Mouse (Mus musculus): ENCODE measurements at regions not wholly inside any gene's neighbourhood (a gene's known extent, or its start where the extent isn't known, plus 50 kb on each side); places are given as distances from the start of the nearest gene placed in this dataset.
A peak's percentile ranks its signal among the peaks of the same experiment; 100 is the strongest.
"Not testable (repeated sequence)": the region's sequence is repeated elsewhere in the genome, so short reads cannot be mapped to it uniquely, and the experiment has no call there.

DNA sequence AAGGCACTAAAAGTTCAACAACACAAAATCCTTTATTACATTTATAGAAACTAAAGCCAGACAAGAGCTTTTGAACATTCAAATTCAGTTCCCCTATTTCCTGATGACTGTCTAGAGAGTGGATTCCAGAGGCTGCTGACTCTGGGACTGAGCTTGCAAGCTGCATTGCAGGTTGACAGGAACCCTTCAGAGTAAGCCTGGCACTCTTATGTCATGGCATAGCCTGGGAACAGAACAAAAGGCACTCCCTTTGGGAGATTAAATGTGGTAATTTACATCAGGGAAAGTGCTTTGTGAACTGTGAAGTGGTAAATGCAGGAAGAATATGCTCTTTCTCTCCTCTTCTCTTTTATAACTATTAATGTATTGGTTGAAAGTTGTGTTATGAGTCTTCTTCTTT lies 847.3 kb downstream of the Bcl11a start:
- no peak for DNase-seq

DNA sequence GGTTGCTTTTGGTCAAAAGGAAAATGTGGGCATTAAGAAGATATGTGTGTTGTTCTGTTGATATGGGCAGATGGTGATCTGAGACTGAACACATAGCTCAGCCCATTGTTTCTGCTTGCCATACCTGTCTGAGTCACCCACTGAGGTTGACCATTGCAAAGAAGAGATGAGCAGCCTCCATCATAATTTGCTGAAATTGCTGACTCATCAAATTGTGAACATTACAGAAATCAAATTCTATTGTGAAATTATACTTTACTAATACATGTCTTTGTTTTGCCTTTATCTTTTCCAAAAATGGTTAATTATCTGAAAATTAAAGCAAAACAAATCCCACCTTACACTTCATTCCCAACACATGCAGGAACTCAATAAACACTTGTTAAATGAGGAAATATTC lies 865.8 kb downstream of the Bcl11a start:
- DNase-seq, result no peak

DNA sequence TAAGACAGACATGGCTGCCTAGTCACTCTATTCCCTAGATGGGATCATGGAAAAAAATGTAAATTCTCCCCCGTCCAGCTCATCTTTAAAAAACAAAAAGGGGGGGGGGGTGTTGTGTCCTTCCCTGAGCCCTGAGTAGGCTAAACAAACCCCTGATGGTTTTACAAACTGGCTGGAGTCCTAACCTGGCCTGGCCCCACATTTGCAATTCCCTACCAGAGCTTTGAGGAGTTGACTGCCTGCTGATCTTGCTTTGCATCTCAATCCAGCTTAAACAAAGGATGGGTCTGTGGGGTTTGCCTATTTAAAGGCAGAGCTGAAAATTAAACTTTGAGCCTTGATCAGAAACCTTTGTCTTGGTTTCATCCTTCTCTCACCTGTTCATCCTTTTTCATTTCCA lies 873.3 kb downstream of the Bcl11a start:
- no peak for DNase-seq

DNA sequence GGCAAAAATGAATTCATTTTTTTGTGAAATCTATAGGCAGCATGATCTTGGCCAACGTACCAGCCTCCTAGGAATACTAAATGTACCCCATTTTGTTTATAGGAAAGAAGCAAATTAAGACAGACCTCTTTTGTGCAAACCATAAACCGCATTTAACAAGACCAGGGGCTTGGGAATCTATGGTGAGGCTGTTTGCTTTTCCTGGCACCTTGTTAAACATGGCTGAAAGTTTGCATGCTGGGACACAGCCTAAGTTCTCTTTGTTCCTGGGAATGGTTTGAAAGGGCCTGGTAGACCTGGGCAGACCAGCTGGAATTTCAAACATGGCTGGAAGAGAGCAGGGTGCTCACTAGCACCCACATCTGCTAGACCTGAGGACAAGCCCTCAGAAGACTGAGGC lies 894.5 kb downstream of the Bcl11a start:
- DNase-seq, result no peak

DNA sequence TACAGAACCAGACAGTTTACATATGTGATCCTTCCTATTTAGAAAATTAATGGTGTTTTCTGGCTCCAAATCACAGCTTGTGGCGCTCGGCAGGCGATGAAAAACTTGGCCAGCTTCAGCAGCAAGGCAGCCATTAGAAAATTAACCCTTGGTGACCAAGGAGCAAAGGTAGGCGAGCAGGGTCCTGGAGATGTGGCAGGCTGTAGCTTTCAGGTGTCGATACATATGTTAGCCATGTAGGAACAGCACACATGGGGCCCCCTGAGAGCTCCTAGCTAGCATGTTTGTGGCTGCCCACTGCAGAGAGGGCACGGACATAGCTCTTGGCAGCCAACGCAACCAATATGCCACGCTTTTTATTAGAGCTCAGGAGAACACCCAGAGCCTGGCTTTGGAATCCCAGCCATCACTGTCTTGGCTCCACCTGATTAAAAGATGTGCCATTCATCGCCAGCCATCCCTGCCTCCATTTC lies 902.4 kb downstream of the Bcl11a start:
- DNase-seq, result peak; percentile 84

DNA sequence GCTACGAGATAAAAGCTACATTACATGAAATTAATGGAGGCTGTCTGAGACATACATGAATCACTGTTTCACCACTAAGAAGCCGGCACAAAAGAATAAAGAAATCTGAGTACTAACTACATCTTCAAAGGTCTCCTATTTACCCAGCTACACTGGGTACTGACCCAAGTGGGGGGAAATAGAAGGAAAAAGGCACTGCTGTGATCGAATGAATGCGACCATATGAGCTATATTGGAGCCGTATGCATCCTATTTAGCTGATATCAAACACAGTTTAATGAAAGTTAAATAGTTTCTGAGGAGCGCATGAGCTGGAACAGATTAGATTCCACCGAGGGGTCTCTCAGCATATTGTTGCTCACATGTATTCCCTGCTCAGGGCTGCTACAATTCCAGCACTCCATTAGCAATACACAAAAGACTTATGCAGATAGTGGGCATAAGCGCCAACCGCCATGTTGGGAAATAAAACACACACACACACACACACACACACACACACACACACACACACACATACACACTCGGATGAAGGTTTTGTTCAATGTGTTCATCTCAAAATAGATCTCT lies 905.3 kb downstream of the Bcl11a start:
- DNase-seq, result no peak

DNA sequence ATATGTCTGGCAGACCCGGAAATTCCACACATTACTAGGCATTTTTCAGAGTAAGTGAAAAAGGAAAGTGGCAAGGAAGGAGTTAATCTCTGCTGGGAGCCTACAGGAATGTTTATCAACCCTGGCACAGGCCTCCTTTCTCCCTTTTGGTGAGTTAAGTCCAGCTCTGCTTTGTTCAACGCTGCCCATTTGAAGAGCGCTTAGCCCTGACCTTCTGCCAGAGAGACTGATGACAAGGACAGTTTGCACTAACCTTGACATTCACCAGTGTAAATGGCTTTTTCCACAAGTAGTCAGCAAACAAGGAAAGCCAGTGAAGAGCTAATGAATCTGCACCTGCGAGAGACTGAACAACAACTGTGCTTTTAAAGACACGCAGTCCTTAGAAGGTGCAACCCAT lies 927.6 kb downstream of the Bcl11a start:
- DNase-seq, result no peak

DNA sequence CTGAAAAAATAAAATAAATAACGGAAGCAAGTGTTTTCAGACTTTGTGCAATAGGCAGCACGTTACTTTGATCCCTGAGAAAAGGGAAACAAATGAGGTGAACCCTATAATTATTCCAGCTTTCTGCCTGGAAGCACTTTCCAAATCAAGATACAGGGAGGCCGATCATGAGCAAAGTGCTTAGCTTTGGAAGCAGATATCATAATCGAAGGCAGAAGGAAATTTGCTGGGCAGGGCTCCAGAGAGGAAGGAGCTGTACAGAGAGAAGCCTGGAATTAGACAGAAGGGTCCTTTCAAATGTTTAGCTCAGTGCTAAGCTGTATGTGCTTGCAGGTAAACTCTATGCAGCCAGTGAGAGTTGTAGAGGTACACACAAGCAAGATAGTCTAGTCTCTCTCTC lies 948.9 kb downstream of the Bcl11a start:
- DNase-seq, result no peak

DNA sequence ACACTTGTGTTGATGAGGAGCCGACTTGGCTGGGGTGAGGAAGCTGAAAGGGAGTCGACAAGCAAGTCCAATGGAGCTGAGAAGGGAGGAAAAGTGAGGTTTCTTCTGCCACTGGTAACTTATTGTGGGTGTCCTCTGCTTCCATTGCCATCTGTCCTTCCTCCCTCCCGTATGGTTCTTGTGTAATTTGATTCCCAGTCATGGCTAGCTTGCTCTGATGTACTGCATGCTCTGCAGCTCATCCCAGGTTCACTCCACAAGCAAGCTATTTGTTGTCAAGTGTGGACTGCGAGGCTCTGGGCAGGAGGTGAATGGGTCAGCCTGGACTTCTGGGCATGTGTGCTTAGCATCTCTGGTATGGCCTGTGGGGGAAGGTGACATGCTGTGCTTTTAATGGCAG lies 963.1 kb downstream of the Bcl11a start:
- no peak for DNase-seq

DNA sequence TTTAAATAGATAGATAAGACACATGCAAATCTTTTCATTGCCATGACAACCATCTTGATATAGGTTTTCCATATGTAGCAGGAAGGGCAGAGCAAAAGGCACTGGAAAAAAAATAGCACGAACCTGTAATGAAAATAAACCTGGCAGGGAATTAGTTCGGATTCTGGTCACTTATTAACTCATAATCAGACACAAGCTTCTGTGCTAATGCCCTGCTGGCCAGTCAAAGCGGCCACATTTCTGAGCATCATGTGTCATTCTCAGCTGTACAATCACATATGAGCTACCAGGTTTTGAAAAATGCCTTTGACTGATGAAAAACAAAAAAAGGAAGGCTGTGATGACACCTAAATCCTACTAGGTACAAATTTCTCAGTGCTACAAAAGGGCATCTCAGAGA lies 964.9 kb downstream of the Bcl11a start:
- DNase-seq, result no peak

DNA sequence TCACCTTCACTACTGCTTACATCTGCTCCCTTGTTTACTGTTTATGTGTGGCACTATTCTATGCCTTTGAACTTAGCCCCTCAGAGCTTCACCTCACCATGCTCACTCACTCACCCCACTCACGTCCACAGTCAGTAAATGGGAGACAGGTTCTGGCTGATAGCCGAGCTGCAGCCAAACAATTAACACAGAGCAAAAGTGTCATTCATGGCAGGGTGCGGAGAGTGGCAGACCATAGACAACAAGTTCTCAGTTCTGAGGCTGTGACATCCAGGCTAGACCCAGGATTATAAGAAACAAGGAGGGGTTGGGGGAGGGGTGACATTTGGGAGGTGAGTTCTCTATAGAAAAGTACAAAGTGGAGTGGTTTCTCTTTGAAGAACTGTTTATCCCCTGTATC lies 967.5 kb downstream of the Bcl11a start:
- no peak for DNase-seq

DNA sequence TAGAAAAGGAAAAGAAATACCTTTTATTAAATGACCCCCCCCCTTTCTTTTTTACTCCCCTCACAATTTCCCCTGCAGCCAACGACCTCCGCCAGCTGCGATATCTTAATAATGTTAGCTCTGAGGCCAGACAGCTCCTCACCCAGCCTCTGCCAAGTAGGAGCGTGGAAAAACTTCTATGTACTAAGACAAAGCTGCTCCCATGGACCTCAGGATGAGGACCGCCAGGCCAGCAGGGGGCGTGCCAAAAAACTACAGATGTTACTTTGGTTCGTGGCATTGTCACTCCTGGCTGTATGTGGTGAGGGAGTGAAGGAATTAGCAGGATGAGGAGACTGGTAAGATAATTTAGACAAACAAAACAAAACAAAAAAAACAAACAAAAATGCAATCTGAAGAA lies 968.1 kb downstream of the Bcl11a start:
- DNase-seq, result no peak

DNA sequence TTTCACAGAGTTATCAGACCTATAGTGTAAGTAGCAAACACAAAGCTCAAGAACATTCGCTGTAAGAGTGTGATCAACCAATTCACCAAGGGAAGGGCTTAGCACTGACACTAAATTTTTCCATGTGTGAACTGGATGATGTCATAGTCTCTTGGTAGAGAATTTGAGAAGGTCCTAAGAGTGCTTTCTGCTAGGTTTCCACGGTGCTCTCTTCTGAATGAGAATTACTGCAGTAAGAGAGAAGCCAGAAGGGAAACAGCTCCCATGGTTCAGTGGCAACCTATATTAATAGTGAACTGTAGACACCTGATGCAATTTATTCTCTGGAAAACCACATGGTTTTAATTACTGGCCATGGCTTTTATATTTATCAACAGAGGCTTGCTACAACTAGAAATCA lies 977.8 kb downstream of the Bcl11a start:
- no peak for DNase-seq

DNA sequence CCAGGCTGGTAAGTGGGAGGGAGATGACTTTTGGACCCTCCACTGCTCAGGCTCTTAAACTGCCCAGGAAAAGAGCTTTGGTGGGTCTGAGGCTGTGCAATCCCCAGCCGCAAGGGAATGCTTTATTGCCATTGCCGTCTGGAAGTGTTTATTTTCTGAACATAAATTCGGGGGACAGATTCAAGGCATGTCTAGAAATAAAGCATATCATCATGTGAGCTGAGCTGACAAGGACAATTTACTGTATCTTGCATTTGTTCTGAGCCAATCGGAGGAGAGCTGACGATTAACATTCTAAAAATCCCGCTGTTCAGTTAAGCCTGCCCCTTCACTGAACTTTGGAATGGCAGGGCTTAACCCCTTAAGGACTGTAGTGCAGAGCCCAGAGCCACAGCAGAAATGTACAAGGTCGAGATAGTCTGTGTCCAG lies 979.3 kb downstream of the Bcl11a start:
- DNase-seq, result no peak

DNA sequence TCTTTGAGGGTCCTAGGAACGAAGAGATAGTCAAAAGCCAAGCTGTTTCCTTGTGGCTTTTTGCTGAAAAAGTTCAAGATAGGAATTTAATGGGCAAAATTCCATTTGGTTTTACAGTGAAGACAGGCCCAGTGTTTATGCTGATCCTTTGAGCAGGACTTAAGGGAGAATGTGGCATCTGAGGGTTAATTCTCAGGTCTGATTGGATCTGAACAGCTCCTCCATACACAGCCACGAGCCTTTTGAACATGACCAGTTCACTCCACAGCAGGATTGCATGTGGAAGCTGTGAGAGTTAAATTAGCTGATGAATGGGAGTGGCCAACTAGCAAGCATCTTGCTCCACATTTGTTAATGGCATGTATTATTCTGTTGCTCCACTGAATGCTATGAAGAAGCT lies 979.7 kb downstream of the Bcl11a start:
- no peak for DNase-seq

DNA sequence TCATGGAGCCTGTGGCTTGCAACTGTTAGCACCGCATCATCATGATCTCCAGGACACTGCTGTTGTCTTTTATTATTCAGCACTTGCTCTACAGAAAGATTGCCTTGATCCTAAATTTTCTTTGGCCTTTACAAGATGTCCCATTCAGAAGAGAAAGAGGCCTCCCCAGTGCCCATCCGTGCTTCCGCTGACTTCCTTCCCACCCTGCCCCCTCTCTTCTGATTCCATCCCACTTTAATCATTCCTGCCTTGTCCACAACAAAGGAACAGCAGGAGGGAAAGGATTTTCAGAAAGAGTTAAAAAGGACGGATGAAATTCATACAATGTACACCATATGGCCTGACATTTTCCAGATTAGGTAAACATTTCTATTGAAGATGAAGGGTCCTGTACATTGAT lies 985.2 kb downstream of the Bcl11a start:
- DNase-seq, result no peak

DNA sequence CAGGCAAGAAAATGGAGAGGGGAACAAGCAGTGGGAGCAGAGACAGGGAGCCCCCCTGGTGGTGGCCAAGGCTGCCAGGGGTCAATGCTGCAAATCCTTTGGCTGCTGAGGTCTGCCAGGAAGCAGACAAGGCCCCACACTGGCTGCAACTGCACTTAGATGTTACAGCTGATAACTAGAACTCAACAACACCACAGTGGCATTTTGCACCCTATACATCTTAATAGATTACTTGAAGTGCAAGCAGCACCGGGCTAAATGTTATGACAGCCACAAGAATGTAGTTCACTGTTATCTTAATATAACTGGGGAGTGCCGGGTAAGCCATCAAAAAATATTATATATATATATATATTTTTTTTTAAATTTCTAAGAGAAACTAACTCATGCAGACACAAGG lies 986.1 kb downstream of the Bcl11a start:
- DNase-seq, result no peak

DNA sequence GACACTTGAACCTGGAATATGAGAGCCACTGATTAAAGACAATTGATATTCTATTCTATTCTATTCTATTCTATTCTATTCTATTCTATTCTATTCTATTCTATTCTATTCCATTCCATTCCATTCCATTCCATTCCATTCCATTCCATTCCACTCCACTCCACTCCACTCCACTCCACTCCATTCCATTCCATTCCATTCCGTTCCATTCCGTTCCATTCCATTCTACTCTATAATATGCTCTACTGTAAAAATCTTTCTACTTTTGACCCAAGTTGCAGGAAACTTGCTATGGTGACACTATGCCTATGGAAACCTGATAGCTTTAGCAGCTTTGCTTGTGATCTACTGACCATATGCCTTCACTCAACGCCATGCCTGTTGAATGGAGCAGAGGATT lies 1022.1 kb downstream of the Bcl11a start:
- not testable (repeated sequence) for DNase-seq

DNA sequence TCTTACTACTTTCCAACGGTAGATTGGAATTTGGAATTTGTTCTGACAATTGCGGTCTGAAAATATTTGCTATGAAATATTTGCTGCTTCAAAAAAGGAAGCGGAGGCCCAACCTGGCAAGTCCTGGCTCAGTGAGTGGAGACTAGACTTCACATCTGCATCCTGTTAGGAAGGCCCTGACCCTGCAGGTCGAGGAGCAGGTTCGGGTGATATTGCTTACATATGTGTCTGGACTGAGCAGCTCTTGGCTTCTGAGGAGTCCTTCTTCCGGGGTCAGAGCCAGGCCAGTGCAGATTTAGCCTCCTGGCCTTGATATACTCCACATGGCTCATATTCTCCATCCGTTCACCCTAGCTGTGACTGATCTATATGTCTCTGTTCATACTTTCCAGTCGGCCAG lies 1026.6 kb downstream of the Bcl11a start:
- no peak for DNase-seq

DNA sequence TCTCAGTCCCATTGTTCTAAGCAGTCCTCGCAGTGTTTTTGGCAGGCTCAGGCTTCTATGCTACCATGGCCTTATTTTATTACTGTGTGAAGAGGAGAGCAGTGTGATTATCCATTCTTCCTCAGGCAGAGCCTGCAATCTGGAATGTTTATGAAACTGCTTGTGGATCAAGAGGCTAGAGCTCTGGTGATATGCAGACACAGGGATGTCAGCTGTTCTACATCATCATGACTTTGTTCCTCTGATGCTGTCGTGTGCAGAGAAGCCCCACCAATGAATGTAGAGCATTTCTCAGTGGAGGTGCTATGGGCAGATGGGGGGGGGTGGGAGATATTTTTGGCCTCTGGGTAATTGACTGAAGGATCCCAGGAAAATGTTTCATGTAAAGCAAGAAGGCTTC lies 1046.6 kb downstream of the Bcl11a start:
- DNase-seq, result no peak

DNA sequence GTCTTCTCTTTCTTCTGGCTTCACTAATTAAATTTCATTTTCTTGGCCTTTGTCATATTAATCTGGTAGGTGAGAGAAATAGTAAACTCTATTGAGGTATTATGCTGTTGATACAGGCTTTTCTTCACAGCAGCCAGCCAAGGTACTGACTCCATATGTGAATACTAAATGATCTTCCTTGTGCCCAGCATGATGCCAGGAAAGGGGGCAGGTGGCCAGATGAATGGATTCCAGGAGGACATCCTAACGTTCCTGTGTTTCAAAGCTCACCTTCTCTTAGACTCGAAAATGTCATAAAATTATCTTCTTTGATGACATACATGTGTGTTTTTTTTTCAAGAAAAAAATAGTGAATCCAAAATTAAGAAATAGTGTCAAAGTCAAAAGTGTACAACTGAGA lies 1064.4 kb downstream of the Bcl11a start:
- peak; percentile 12 to 46 for DNase-seq

DNA sequence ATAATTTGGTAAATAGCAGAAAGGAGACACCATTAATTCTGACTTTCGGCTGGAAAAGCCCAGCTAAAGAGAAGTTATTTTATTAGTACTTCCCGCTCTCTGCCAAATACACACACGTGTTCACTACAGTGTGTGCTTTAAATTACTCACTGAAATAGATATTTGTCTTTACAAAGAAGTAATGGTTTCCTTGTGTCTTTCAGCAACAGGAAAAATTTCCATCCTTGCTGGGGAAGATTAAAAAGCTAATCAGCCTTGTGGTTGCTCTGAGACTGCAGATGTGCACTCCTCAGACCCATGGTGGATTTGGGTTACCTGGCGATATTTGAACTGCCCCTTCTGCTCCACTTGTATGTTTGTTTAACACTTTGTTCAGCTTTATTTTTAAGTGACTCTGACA lies 1065.0 kb downstream of the Bcl11a start:
- no peak for DNase-seq

DNA sequence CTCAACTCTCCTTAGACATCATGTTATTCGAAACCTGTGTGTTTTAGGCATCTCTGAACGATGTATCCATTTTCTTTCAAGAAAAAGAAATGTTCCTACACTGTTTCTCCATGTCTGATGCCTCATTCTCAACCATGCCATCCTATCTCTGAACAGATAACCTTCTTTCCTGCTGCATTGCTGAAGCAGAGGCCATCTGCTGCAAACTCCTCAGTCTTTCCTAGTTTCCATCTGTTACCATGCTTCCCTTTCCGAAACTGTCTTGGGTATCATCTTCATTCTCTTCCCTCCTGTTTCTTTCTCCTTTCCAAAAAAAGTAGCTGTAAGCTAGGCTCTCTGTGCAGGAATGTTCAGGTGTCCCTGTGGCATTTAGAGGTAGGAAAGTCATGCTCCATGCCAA lies 1063.3 kb downstream of the 5730522E02Rik start:
- DNase-seq, result no peak

DNA sequence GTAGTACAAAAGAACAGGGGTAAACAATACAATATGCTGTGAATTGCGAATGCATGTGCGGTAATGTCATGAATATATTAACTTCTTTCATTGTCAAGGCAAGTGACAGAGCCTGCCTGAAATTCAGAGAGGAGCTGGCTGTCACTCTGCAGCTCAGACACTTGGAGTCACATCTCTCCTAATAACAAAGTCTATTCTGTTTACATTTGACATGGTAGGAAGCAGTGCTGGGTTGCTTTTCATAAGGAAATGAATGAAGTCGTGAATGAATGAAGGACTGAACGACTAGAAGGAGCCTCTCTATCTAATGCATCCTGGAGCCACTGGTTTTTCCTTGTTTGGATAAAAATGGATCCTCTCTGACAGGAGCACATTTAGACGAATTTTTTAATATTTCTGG lies 1053.9 kb downstream of the 5730522E02Rik start:
- no peak for DNase-seq

DNA sequence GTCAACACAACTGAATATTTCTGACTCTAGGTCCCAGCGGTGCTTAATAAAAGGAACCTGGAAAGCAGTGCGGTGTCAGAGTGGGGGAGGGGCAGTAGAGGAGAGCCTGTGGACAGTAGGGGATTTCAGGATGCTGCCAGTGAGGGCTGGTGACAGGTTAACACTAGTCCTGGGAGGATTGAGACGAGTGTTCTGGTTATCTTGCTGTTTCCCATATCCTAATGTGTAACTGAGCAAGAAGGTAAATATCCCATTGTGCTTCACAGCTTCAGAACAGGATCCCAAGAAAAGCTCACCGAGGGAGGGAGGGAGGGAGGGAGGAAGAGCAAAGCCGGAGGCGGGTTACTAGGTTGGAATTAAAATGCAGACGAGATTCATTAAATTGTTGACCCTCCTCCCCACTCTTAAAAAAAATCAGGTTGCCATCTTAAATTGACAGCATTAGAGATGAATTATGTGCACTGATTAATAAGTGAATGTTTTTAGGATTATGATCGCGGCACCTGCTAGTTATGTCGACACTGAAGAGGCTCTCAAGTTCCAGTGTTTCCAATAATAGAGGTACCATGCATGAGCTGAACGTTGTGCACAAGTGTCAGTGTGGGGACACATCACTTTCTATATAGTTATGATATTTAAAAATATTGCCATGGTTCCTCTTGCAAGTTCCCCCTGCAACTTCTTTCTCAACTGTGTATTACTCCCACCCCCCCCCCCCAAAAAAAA lies 1053.3 kb downstream of the 5730522E02Rik start:
- DNase-seq, result no peak

All from cerebellum, adult 18-20 months (tissue).